Mouse (Mus musculus): ENCODE measurements around the gene Hyal3. TPM values are rescaled to one million over a fixed set of nuclear protein-coding genes. Genes with fewer than 3 reads are reported as not detected.

Gene Hyal3
- total RNA-seq, 2 experiments from 2014 or later, result 0.78 to 1.4 TPM

DNA sequence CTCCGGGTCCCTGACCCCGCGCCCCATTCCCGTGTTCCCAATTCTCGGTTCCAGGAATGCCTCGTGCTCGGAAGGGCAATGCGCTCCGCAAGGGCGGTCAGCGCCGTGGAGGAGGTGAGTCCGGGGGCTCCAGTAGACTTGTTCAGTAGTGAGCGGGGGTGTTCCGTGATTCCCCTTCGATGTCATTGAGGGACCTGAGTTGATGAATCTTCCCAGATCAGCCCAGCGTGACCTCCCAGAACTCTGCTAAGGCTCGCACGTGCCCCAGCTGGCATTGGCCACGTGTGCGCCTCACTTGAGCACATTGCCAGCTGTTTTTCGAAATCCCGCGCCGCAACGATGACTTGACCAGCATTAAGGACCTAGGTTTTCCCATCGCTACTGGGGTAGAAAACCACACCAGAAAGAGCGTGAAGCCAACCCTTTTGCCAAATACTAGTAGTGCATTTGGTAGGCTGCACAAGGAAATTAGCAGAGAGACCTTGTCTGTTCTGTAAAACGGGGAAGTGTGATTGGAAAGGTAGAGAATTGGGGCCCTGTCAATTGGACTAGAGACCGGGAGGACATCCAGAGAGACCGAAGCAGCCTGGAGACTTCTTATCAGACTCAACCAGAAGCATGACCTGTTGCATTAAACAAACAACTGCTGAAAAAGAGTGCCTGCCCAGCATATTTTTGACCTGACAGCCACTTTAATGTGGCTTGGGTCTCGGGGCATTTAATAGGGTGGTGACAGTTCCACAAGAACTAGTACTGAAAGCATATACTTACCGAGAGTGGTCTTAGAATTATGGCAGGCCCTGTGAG, 7.4 kb downstream of the Hyal3 start:
- DNase-seq (ENCODE audit: low spot score in 2 of 2), result peak; percentile 47 to 74

DNA sequence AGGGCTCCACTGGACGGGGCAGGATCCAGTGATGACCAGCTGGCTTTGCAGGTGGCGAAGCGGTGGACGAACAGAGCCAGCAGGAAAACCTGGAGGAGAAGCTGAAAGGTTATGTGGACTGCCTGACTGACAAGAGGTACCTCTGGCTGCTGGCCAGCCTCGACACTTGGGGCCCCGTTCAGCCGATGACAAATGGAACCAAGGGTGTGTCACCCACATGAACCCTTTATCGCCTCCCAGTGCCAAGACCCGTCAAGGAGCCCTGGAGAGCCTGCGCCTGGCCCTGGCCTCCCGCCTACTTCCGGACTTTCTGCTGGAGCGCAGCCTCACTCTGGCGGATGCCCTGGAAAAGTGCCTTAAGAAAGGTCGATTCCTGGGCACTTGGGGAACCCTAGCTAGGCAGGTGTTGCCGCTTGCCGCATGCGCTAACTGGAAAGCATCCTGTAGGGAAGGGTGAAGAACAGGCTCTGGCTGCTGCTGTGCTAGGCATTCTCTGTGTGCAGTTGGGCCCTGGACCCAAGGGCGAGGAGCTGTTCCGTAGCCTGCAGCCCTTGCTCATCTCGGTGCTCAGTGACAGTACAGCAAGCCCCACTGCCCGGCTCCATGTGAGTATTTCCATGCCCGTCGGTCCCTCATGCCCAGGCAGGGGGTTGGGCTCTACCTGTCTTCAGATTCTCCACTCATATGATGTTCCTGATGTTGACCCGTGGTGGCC, 9.6 kb downstream of the Hyal3 start:
- intact Hi-C loops (cut with DNase I), result no loop called here
- DNase-seq (ENCODE audit: low spot score in 2 of 2), result no peak

More for the DNA sequence above, 7.4 kb downstream of the Hyal3 start:
- intact Hi-C loops (cut with DNase I), result no loop called here

DNA sequence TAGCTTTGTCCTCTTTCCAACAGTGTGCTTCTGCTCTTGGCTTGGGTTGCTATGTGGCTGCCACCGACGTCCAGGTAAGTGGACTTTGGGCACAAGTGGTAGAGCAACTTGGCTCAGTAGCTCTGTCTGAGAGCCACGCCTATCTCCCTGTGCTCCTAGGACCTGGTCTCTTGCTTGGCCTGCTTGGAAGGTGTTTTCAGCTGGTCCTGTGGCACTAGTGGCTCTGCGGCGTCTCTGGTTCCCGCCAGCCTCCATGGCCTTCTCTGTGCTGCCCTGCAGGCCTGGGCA, 10.1 kb downstream of the Hyal3 start:
- no peak for DNase-seq (ENCODE audit: low spot score in 2 of 2)
- intact Hi-C loops (cut with DNase I), result no loop called here

DNA sequence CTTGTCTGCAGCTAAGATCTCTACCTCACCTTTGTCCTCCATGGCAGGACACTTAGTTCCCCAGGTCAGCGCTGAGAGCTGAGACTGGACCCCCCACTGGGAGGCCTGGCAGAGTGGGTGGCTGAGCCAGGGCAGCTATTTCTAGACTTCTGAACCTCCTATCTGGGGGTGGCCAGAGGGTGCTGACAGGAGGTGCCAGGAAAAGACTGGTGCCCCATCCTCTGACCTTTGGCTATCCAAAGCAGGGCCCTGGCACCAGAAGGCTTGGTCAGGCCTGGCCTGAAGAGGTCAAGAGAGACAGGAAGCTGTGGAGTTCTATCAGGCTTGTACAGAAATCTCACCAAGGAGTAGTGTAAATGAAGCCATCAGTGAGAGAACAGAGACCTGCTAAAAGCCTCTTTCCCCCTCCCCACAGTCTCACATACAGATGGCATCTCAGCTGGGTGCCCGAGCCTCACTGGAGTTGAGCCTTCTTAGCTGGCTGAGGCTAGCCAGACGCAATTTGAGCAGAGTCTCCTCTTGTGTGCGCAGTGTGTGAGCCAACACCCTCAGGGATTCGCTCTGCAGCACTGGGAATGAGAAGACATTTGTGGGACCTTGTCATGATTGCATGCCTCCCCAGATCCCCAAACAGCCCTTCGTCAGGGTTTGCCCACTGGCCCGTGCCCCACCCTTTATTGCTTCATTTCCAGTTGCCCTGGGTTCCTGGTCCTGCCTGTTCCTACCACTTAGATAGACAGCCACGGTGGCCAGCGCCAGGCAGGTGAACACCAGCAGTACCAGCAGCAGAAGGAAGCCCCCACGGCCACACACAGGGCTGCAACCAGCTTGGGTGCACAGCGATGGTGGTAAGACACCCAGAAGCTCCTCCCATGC, 12.7 kb downstream of the Hyal3 start:
- intact Hi-C loops (cut with DNase I), result no loop called here
- no peak for DNase-seq (ENCODE audit: low spot score in 2 of 2)

DNA sequence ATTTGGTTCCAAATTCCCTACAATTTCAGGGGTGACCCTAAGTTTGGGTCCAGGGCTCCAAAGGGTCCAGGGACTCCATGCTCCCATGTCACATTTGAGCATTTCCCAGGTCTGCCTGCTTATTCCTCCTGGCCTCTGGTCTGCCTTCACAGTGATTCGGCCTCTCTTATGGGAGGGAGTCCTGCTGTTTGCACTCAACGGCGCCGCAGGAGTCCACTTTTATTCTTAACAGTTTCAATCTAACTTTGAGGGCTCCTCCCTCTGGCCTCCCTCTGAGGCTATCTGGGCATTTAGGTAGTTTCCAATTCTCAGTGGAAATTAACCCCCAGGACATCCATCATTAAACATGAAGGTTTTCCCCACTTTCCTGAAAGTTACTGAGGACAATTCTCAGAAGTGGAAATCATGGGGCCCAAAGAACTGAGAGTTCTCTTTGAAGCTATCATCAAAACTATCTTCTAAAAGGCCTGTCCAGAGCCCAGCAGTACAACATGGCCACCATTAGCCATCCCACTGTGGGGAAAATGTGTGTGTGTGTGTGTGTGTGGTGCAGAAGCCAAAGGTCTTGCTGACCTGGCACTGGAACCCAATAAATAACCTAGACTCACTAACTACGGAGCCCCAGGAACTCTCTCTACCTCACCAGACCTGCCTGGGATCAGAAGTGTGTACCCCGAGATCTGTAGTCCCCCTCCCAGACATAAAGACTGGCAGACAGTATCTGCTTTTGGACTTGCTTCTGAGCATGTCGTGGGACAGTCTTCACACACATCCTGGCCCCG, 13.9 kb downstream of the Hyal3 start:
- intact Hi-C loops (cut with DNase I), result no loop called here

DNA sequence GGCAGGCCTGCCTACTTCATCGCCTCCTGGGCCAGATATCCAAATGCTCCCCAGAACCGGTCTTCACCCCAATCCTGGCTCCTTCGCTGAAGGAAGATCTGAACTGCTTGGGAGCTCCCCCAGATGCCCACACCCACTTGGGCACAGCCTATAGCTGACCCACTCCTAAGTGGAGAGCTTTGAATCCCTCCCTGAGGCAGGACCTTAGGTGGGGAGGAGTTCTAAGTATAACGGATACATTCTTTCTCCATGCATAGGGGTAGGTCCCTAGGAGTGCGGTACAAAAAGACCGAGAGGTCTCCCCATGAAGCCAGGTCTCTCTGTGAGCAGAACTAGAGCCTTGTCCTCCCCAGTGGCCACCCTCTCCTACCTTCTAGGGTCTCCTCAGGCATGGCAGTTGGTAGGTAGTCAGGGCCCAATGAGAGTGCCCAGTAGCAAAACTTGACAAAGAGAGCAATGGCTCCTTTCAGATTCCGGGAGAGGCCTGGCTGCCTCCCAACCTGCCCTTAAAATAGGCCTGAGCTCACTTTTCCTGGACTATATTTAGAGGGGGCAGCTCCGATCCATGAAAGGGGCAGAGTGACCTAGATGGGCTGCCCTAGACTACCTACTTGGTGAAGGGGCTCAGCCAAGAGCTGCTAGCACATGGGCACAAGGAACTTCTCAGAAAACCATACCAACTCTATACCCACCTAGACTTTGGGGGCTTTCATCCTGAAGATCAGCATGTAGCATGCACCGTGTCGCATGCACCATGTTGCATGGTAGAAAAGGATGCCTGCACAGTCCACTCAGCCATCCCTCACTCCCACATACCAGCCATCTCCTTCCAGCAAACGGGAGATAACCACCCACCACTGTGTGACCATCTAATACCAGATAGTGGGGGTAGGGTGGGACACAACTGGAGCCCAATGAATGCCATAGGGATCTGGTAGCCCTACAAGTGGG, 16.3 kb downstream of the Hyal3 start:
- intact Hi-C loops (cut with DNase I), result no loop called here
- DNase-seq (ENCODE audit: low spot score in 2 of 2), result no peak

More for the DNA sequence above, 13.9 kb downstream of the Hyal3 start:
- no peak for DNase-seq (ENCODE audit: low spot score in 2 of 2)

DNA sequence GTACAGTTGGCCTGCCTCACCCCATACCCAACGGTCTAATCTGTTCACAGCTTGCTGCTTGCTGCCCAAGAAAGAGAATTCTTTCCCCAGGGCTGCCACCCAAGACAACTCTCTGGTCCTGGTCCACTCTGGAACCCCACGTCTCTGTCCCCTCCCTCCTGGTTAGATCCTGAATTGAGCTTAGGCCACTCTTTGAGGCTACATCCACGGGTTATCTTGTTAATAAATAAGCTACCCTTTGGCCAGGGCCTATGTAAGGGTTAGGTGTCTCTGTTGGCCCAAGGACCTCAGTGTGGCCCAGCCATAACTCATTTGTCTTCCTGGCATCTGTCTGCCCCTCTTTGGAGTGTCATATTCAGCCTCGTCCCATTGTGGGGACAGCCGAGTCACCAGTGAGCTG, 17.8 kb downstream of the Hyal3 start:
- intact Hi-C loops (cut with DNase I), result no loop called here
- no peak for DNase-seq (ENCODE audit: low spot score in 2 of 2)

DNA sequence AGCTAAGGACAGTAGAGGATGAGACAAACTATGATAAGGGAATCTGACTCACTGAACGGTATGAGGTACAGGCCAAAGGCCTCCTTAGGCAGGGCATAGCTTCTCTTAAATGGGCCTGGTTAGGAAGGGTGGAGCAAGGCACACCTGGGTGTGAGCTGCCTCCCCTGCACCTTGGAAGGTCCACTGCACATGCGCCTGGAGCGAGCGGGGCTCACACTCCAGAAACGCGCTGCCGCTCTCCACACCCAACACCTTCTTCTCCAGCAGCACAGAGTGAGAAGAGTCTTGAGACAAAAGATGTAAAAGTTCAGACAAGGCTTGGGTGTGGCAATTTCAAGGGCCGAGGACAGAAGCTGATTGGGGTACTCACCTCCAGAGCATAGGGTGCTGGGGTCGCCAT, 18.8 kb downstream of the Hyal3 start:
- DNase-seq (ENCODE audit: low spot score in 2 of 2), result no peak

DNA sequence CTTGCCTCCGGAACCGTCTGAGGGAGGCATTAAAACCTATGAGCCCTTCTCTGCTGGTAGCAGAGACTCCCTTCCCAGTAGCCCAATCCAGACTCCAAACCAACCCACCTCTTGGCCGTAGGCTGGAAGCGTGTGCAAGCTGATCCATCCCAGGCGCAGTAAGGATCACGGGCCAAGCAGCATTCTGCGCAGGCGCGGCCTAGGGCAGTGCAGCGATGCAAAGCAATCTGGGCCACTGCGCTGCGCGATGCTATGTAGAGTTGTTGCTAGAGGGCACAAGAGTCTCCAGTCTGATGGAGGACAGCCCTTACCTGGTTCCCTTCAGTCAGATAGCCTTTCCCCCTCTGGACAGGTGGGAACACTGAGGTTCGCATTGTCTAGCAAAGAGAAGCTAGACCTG, 19.2 kb downstream of the Hyal3 start:
- intact Hi-C loops (cut with DNase I), result loop anchor here (5.0 kb wide), 1 partner anchor 137 kb away; no protein-coding TSS in a partner anchor
- DNase-seq (ENCODE audit: low spot score in 2 of 2), result peak in 1 of 2 experiments; percentile 44

More for the DNA sequence above, 18.8 kb downstream of the Hyal3 start:
- intact Hi-C loops (cut with DNase I), result no loop called here

DNA sequence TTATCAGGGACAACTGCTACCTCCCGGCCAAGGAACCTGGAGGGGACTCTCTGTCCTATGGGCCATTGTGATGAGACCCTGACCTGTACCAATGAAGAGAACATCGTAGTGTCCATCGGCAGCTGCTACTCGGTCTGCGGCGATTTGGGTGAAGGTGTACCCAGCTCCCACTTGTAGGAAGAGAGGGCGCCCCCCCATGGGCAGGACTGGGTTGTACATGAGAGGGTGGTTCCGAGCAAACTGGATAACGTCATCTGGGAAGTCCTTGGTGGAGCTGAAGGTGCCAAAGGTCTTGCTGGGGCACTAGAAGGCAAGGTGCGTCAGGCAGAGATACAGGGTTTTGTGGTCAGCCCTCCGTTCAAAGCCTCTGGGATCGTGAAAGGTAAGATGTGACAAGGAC, 20.1 kb downstream of the Hyal3 start:
- DNase-seq (ENCODE audit: low spot score in 2 of 2), result no peak
- intact Hi-C loops (cut with DNase I), result loop anchor here (5.0 kb wide), 1 partner anchor 137 kb away; no protein-coding TSS in a partner anchor

DNA sequence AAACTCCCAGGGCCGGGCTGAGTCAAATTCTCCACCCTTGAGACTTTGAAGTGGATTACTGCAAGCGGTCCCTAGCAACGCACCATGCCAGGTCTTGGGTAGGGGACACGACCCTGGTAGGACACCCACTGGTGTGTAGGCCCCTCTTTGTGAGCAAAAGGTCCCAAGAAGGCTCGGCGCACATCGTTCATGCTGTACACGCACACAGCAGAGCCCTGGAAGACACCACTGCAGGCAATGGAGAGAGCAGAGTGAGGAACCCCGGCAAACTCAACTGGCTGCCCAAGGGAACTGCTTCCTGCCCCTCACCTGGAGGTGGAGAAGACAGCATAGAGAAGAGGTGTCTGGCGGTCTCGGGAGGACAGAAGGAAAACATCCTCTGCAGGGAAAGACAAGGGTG, 20.7 kb downstream of the Hyal3 start:
- DNase-seq (ENCODE audit: low spot score in 2 of 2), result no peak
- intact Hi-C loops (cut with DNase I), result loop anchor here (5.0 kb wide), 1 partner anchor 136 kb away; no protein-coding TSS in a partner anchor

DNA sequence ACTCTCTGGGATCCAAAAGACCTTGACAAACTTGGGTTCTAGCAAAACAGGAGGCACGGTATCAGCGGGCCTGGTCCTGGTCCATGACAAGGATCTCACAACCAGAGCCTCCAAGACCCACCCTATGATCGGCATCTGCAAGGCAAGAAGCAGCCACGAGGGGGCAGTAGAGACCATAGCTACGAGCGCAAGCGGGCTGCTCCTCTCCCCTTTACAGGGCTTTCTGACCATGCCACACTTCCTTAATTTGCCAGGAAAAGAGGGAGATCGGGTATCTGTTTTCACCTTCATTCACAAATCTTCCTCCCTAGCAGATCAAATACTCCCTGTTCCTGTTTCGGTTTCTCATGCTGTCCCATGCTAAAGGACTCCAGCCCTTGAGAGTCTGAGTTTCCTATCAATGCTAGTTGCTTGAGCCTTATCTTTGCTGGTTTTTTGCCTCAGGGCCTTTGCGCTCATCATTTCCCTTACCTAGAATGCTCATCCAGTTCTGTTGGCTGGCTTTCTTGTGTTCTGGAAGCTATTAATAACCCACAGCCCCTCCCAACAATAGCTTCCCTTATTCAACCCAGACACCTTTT, 21.5 kb downstream of the Hyal3 start:
- peak; percentile 89 to 95 for DNase-seq (ENCODE audit: low spot score in 2 of 2)
- intact Hi-C loops (cut with DNase I), result loop anchor here (1.0 to 5.0 kb wide), 3 partner anchors 42 to 135 kb away; no protein-coding TSS in a partner anchor

DNA sequence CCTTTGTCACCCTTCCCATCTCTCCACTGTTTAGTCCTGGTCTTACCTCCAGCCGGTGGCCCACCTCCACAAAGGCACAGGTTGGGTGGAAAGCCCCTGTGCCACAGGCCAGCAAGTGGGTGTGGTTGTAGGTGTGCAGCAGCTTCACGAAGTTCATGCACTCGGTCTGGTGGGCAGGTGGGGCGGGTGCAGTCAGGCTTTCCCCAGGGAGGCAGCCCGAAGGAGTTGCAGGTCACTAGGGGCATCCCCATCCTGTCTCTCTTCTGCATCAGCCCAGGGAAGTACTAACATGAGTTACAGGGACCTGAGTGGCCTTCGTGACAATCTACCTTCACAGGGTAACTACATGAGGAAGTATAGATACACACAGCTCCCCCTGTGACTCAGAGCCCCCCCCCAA, 22.6 kb downstream of the Hyal3 start:
- intact Hi-C loops (cut with DNase I), result loop anchor here (2.0 to 5.0 kb wide), 2 partner anchors 74 to 134 kb away; no protein-coding TSS in a partner anchor
- DNase-seq (ENCODE audit: low spot score in 2 of 2), result no peak

DNA sequence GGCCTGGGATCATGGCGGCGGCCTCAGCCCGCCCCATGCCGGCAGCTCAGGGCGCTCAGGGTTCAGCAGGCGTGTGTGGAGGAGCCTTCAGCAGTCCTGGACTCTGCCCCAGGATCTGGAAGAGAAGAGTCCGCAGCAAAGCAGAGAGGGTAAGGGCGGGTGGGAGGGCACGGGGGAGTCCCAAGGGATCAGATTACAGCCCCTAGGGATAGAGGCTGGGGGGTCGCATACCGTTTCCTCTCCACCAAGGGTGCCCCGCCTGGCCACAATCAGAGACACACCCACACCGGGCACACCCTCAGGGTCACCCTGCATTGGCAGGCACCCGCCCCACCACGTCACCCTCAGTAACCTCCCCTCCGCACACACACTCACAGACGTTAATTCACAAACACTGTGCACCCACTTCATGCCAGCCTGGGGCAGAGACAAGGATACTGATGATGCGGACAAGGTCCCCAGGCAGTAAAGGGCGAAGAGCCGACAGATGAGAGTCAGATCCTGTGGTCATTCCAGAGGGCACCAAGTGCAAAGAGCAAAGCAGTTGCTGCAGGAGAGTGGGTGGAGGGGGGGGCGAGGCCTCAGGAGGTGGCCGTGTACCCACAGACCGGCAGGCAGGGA, 24.5 kb downstream of the Hyal3 start:
- intact Hi-C loops (cut with DNase I), result no loop called here
- DNase-seq (ENCODE audit: low spot score in 2 of 2), result no peak

DNA sequence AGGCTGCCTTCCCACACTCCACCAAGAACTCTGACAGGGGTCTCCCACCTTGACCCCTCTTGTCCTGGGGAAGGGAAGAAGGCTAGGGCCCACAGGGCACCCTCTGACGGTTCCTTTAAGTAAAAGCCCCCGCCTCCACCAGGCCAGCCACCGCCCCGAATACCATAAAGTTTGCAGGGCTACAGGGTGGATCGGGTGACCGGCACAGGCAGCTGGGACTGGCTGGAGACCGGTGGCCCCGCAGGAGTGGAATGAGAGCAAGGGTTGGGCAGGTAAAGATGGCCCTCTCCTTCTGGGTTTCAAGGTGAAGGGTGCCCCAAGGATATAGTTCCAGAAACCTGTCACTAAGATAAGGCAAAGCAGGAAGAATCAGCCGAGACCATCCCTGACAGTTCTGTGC, 26.0 kb downstream of the Hyal3 start:
- DNase-seq (ENCODE audit: low spot score in 2 of 2), result no peak
- intact Hi-C loops (cut with DNase I), result no loop called here

DNA sequence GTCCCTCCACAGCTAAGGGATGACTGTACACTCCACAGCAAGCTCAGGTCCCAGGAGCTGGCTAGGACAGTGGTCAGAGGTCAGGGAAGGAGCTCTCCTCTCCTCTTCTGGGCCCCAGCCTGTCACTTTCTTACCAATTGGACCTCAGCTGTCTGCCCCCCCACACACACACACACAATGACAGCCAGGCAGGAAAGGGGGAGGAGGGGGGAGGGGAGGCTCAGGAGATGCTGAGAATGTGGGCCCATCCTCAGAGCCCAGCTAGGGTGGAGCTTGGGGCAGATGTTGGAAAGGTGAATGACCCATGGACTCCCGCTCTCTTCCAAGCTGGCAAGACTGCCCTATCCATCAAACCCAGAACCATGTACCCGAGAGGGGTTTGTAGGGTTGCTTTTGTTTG, 26.4 kb downstream of the Hyal3 start:
- no peak for DNase-seq (ENCODE audit: low spot score in 2 of 2)
- intact Hi-C loops (cut with DNase I), result no loop called here

DNA sequence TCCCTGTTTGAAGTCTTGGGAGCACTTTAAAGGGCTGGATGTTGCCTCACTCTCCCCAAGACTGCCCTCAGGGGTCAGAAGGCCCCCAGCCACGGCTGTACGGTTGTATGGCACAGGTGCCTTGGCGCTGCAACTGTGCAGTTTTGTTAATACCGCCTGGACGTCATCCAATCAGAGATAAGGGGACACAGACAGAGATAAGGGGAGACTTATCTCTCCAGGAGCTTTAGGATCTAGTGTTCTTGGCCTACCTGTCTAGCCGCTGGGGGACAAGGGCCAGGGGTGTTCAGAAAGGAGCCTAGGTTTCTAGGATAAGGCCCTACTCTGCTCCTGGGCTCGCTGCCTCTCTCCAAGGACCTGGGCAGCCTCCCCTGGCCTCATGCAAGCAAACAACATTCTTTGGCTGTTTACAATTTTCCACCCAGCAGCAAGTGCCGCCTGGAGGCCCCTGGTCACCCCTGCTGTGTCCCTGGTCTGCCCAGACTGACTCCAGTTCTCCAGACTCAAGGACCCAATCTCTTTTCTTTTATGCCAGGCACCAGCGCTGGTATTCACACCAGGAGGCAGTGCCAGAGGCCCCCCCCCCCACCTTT, 27.1 kb downstream of the Hyal3 start:
- DNase-seq (ENCODE audit: low spot score in 2 of 2), result no peak
- intact Hi-C loops (cut with DNase I), result no loop called here

All from left cerebral cortex, postnatal 14 days (tissue).